Mouse (Mus musculus): ENCODE measurements around the gene Mrps6. TPM values are rescaled to one million over a fixed set of nuclear protein-coding genes. Genes with fewer than 3 reads are reported as not detected.

Gene Mrps6
- total and polyA plus RNA-seq, 3 experiments, result 28.4 to 93.4 (median 39.7) TPM

- H3K27me3 ChIP-seq (replicated peaks), result no peaks in the 10 kb centered on the region
- no peaks in the 10 kb centered on the region for H3K4me1 ChIP-seq (ENCODE audit: control insufficient read depth in 1 of 2, insufficient read depth in 2 of 2)
- no peaks in the 10 kb centered on the region for H3K36me3 ChIP-seq (replicated peaks in 1 of 2; ENCODE audit: control insufficient read depth in 1 of 2, insufficient read depth in 1 of 2, low read length in 1 of 2)
- no peak overlapping the region for H3K4me2 ChIP-seq (ENCODE audit: insufficient read depth, low read depth, poor library complexity, severe bottlenecking)
- no peak overlapping the region for H3K27ac ChIP-seq (ENCODE audit: insufficient read depth, low read depth)
- no peaks in the 10 kb centered on the region for H3K79me2 ChIP-seq (replicated peaks; ENCODE audit: control insufficient read depth, extremely low read depth, insufficient read depth, poor library complexity, severe bottlenecking)
- H3K9ac ChIP-seq (ENCODE audit: insufficient read depth, low read depth), result no peak overlapping the region
- DNase-seq (ENCODE audit: extremely low read depth), result no peak
- dilution Hi-C loops (cut with MboI; ENCODE audit: extremely low pct_ligation_motif_present, extremely low pct_unique_long_range_greater_than_20kb, low sequenced_read_pairs), result no loop called here
- no peak overlapping the region for H3K4me3 ChIP-seq (replicated peaks in 1 of 3; ENCODE audit: low read depth in 2 of 3, low read length in 2 of 3, poor library complexity in 1 of 3)
- in situ Hi-C loops (cut with MboI; ENCODE audit: low pct_ligation_motif_present, low pct_unique_long_range_greater_than_20kb, low sequenced_read_pairs), result no loop called here
- peaks cover 4% of the 10 kb centered on the region for H3K9me3 ChIP-seq (replicated peaks; ENCODE audit: low read length)
- TF ChIP-seq POLR2A (IDR thresholded peaks at IDR 0.05; ENCODE audit: low read depth, low read length) (no peak), GABPA (IDR thresholded peaks at IDR 0.05; ENCODE audit: insufficient replicate concordance, low read depth, low read length) (no peak), IRF4 (IDR thresholded peaks at IDR 0.05; ENCODE audit: low read depth, low read length) (no peak), EP300 (IDR thresholded peaks at IDR 0.05; ENCODE audit: low read length) (no peak), HCFC1 (IDR thresholded peaks at IDR 0.05; ENCODE audit: low read depth, low read length) (no peak), MAFK (IDR thresholded peaks at IDR 0.05; ENCODE audit: insufficient replicate concordance, low read length) (no peak), BHLHE40 (IDR thresholded peaks at IDR 0.05; ENCODE audit: low read depth, low read length) (no peak)
Observed at GRCm38 (mm10) chr16:92009586-92009985, 48.5 kb upstream of the Mrps6 start.

GRCm38 (mm10) chr16:92016792-92017191 lies 41.3 kb upstream of the Mrps6 start:
- H3K4me1 ChIP-seq (ENCODE audit: control insufficient read depth in 1 of 2, insufficient read depth in 2 of 2), result peaks cover 10 to 14% of the 10 kb centered on the region in 2 experiments
- no peak overlapping the region for H3K9ac ChIP-seq (ENCODE audit: insufficient read depth, low read depth)
- dilution Hi-C loops (cut with MboI; ENCODE audit: extremely low pct_ligation_motif_present, extremely low pct_unique_long_range_greater_than_20kb, low sequenced_read_pairs), result no loop called here
- no peak for DNase-seq (ENCODE audit: extremely low read depth)
- H3K9me3 ChIP-seq (replicated peaks; ENCODE audit: low read length), result peaks cover 2% of the 10 kb centered on the region
- H3K4me3 ChIP-seq (replicated peaks in 1 of 3; ENCODE audit: low read depth in 2 of 3, low read length in 2 of 3, poor library complexity in 1 of 3), result no peak overlapping the region
- in situ Hi-C loops (cut with MboI; ENCODE audit: low pct_ligation_motif_present, low pct_unique_long_range_greater_than_20kb, low sequenced_read_pairs), result no loop called here
- no peaks in the 10 kb centered on the region for H3K27me3 ChIP-seq (replicated peaks)
- TF ChIP-seq MAFK (IDR thresholded peaks at IDR 0.05; ENCODE audit: insufficient replicate concordance, low read length) (no peak), SIN3A (IDR thresholded peaks at IDR 0.05; ENCODE audit: low read length) (no peak), BHLHE40 (IDR thresholded peaks at IDR 0.05; ENCODE audit: low read depth, low read length) (no peak), CTCF (conservative IDR thresholded peaks at IDR 0.05 in 1 of 2, IDR thresholded peaks at IDR 0.05 in 1 of 2; ENCODE audit: low read depth in 2 of 2, low read length in 2 of 2) (no peak), PAX5 (IDR thresholded peaks at IDR 0.05; ENCODE audit: low read length) (no peak), ZKSCAN1 (IDR thresholded peaks at IDR 0.05; ENCODE audit: borderline replicate concordance, low read depth, low read length) (no peak), MAX (IDR thresholded peaks at IDR 0.05; ENCODE audit: low read length) (no peak), E2F4 (IDR thresholded peaks at IDR 0.05; ENCODE audit: insufficient replicate concordance, low read depth, low read length) (no peak), ELF1 (IDR thresholded peaks at IDR 0.05; ENCODE audit: low read depth, low read length) (no peak), MAZ (IDR thresholded peaks at IDR 0.05; ENCODE audit: low read depth, low read length) (no peak), RAD21 (IDR thresholded peaks at IDR 0.05; ENCODE audit: low read depth, low read length) (no peak), NRF1 (IDR thresholded peaks at IDR 0.05; ENCODE audit: low read depth, low read length) (no peak)
- no peaks in the 10 kb centered on the region for H3K79me2 ChIP-seq (replicated peaks; ENCODE audit: control insufficient read depth, extremely low read depth, insufficient read depth, poor library complexity, severe bottlenecking)
- no peak overlapping the region for H3K27ac ChIP-seq (ENCODE audit: insufficient read depth, low read depth)
- H3K4me2 ChIP-seq (ENCODE audit: insufficient read depth, low read depth, poor library complexity, severe bottlenecking), result no peak overlapping the region
- H3K36me3 ChIP-seq (replicated peaks in 1 of 2; ENCODE audit: control insufficient read depth in 1 of 2, insufficient read depth in 1 of 2, low read length in 1 of 2), result no peaks in the 10 kb centered on the region
